Mouse (Mus musculus) midbrain, embryonic 12.5 days (tissue): ENCODE results near the gene Tspyl4. TPM values are rescaled to one million over a fixed set of nuclear protein-coding genes. Genes with fewer than 3 reads are reported as not detected.

Source experiments
- ATAC-seq: fragments of 200-750 bp; cut with Nextera tagmentation; 2 replicates; pipeline ENCODE4 v1.8.0; 2017; ENCODE audit warnings: low read depth, moderate TSS enrichment, moderate library complexity; ENCODE audit not compliant: low FRiP score
- H3K27ac ChIP-seq: fragments of 300-500 bp; sonication (generic); replicated peaks from 2 replicates; pipeline ENCODE4 v1.5.1; 2016; ENCODE audit warnings: mild to moderate bottlenecking
- H3K27me3 ChIP-seq: fragments of 300-500 bp; sonication (generic); 2 replicates; pipeline ENCODE4 v1.6.1; 2016; ENCODE audit warnings: mild to moderate bottlenecking
- H3K36me3 ChIP-seq: fragments of 300-500 bp; sonication (generic); 2 replicates; pipeline ENCODE4 v1.6.1; 2016
- H3K4me1 ChIP-seq: fragments of 300-500 bp; sonication (generic); 2 replicates; pipeline ENCODE4 v1.6.1; 2016
- H3K4me2 ChIP-seq: fragments of 300-500 bp; sonication (generic); replicated peaks from 2 replicates; pipeline ENCODE4 v1.6.1; 2016; ENCODE audit warnings: mild to moderate bottlenecking, moderate library complexity
- H3K4me3 ChIP-seq: fragments of 300-500 bp; sonication (generic); 2 replicates; pipeline ENCODE4 v1.5.1; 2016; ENCODE audit warnings: mild to moderate bottlenecking
- H3K9ac ChIP-seq: fragments of 300-500 bp; sonication (generic); replicated peaks from 2 replicates; pipeline ENCODE4 v1.6.1; 2016; ENCODE audit warnings: mild to moderate bottlenecking, moderate library complexity
- H3K9me3 ChIP-seq: fragments of 300-500 bp; sonication (generic); 2 replicates; pipeline ENCODE4 v1.6.1; 2016; ENCODE audit warnings: mild to moderate bottlenecking
- WGBS: fragments of 180-500 bp; shearing (Covaris S2); methylation state at CpG from one replicate; pipeline ENCODE4 v1.1.7; 2016; 5-methylcytosine and 5-hydroxymethylcytosine counted together
- polyA plus RNA-seq: library from polyadenylated mRNA; unstranded; fragments of >200 nt; fragmentation: Nextera tagmentation; extraction: Ambion mirVana; gene quantifications from 2 replicates; pipeline ENCODE4 v1.2.1, GENCODE M21; 2016

The Tspyl4 gene
- polyA plus RNA-seq, 1 experiment from 2014 or later, result 120 TPM

DNA sequence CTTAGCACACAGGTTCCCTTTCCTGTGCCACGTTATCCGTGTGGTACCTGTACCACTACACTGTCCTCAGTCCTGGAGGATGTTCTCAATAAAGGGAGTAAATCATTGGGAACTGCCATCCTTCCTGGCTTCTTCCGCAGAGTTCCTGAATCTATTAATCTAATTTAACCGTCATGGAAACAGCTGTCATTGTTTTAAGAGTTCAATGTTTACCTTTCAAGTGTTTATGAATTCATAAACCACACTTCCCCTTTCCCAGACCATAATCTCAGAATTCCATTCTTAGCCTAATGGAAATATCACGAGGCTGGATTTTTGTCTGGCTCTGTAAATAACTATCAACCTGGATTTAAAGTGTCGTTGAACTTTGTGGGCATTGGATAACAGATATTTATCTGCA lies 43.8 kb downstream of the Tspyl4 start:
- Histone ChIP-seq H3K9ac (no peak overlapping the region), H3K9me3 (no peaks in the 10 kb centered on the region), H3K27me3 (no peaks in the 10 kb centered on the region), H3K4me3 (no peak overlapping the region), H3K4me2 (no peak overlapping the region), H3K27ac (no peak overlapping the region), H3K4me1 (no peaks in the 10 kb centered on the region), H3K36me3 (no peaks in the 10 kb centered on the region)
- WGBS, result 83% methylated on average over 6 of the region's 6 CpGs
- ATAC-seq, result no peak

DNA sequence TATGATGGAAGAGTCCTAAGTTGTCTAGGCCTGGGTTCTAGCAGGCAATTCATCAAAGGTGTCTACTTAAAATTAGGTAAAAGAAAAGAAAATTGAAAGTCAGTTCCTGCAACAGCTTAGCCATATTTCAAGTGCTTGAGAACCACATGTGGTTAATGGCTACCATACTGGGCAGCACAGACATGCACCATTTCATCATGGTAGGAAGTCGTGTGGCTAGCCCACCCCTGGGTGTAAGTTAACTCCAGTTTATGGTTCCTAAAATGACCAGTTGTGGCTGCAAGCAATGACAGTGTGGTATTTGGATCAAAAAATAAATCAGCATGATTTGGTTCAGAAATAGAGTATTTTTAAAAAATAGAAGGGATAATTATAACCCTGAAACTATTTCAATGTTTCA lies 44.6 kb downstream of the Tspyl4 start:
- 87% methylated on average over 1 of the region's 1 CpGs for WGBS

More for the DNA sequence above, 44.6 kb downstream of the Tspyl4 start:
- Histone ChIP-seq H3K4me1 (no peaks in the 10 kb centered on the region), H3K4me3 (no peak overlapping the region), H3K9ac (no peak overlapping the region), H3K36me3 (no peaks in the 10 kb centered on the region), H3K9me3 (no peaks in the 10 kb centered on the region), H3K27me3 (no peaks in the 10 kb centered on the region), H3K27ac (no peak overlapping the region), H3K4me2 (no peak overlapping the region)
- ATAC-seq, result no peak

Other genes starting within 250 kb of the Tspyl4 start
- 0.33 and 0.37 TPM in 2 replicates for gene Calhm5, start 200.9 kb upstream of the Tspyl4 start, polyA plus RNA-seq
- 0.35 and 0.60 TPM in 2 replicates for gene Calhm6, start 169.5 kb upstream of the Tspyl4 start, polyA plus RNA-seq
- 16.0 and 20.5 TPM in 2 replicates for gene Dse, start 89.7 kb upstream of the Tspyl4 start, polyA plus RNA-seq
- gene Tspyl1, start 15.3 kb upstream of the Tspyl4 start, polyA plus RNA-seq, result 116 and 119 TPM in 2 replicates
- gene Col10a1, start 92.5 kb downstream of the Tspyl4 start, polyA plus RNA-seq, result 0.10 and 0.12 TPM in 2 replicates
- gene Nt5dc1, start 121.1 kb downstream of the Tspyl4 start, polyA plus RNA-seq, result 4.8 and 5.0 TPM in 2 replicates
- gene Frk, start 186.0 kb downstream of the Tspyl4 start, polyA plus RNA-seq, result 2.2 and 2.5 TPM in 2 replicates